Mouse (Mus musculus): Measurements from ENCODE around the gene Prokr1. TPM values are rescaled to one million over a fixed set of nuclear protein-coding genes. Genes with fewer than 3 reads are reported as not detected.
A peak's percentile ranks its signal among the peaks of the same experiment; 100 is the strongest.

The Prokr1 gene
- total and polyA plus RNA-seq, 2 experiments from 2014 or later: 1.6 to 3.1 TPM

DNA sequence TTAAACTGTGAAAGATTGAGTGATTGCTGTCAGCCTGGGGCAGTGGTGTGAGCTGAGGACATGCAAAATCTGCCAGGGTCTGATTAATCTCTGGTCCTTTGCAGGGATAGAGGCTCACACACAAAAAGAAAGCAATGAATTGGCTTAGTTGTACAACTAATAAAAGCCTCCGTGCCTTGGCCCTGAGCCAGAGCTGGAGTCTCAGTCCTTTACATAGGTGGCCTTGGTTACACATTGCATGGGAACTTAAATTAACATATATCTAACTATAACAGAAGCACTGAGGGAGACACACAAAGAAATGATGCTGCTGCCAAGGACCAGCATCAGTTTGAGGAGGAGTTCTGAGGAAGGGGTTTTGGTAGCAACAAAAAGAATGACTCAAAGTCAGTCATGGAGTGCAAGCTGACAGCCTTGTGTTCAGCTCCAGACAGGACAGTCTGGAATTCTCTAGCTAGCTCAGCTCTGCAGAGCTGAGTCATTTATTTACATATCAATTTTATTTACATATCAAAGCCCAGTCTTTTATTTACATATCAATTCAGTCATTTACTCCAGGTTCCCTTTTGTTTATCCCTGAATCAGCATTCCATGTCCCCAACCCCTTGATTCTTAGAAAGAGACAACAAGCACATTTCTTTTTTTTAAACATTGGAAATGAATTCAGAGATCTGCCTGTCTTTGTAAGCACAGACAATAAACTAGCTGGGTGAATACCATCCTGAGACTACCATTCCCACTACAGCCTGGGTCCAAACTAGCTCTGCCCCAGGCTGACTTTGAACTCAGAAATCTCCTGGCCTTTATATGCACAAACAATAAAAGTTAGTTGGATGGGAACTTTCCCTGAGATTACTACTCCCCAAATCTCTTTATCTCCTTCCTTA is 45.0 kb downstream of the Prokr1 start:
- H3K4me3 ChIP-seq (ENCODE audit: low read depth, low read length): no peak overlapping the region
- DNase-seq (peak; percentile 51), ATAC-seq (peak; percentile 50; the same call in 1 of the 2 replicates)
- H3K4me1 ChIP-seq (ENCODE audit: insufficient read depth): no peaks in the 10 kb centered on the region
- WGBS: 5% methylated on average over 1 of the region's 1 CpGs
- no peak overlapping the region for H3K4me2 ChIP-seq (ENCODE audit: low read depth)
- no peak for TF ChIP-seq CTCF (IDR thresholded peaks at IDR 0.05; ENCODE audit: low read depth)
- H3K27ac ChIP-seq (ENCODE audit: low read depth, low read length): no peak overlapping the region
- H3K36me3 ChIP-seq (ENCODE audit: insufficient read depth): no peaks in the 10 kb centered on the region
- no peaks in the 10 kb centered on the region for H3K27me3 ChIP-seq (ENCODE audit: insufficient read depth, low read length)
- peaks cover 5% of the 10 kb centered on the region; the same call in 1 of the 2 replicates for H3K9me3 ChIP-seq (ENCODE audit: low read length)
- no peak overlapping the region for H3K9ac ChIP-seq

DNA sequence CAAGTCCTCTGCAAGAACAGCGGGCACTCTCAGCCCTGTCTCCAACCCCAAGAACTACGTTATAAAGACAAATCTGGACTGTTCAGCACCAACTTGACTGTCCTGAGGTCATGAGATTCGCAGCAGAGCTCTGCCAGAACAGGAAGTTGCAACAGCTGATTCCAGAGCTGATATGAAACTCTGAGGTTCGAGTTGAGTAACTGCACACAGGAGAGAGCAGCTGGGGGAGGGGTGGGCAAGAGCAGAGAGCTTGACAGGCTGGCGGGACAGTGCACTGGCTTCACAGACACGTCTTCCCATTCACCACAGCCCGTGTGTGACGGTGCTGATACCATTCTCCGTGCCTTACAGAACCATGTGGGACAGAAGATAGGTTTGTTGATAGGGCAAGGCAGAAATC is 48.5 kb downstream of the Prokr1 start:
- WGBS: 83% methylated on average over 9 of the region's 9 CpGs
- no peaks in the 10 kb centered on the region for H3K27me3 ChIP-seq (ENCODE audit: insufficient read depth, low read length)
- H3K4me1 ChIP-seq (ENCODE audit: insufficient read depth): no peaks in the 10 kb centered on the region
- no peak for ATAC-seq
- no peak overlapping the region for H3K27ac ChIP-seq (ENCODE audit: low read depth, low read length)
- no peak for TF ChIP-seq CTCF (IDR thresholded peaks at IDR 0.05; ENCODE audit: low read depth)
- peaks cover 5% of the 10 kb centered on the region; the same call in 1 of the 2 replicates for H3K9me3 ChIP-seq (ENCODE audit: low read length)
- no peak overlapping the region for H3K9ac ChIP-seq
- no peaks in the 10 kb centered on the region for H3K36me3 ChIP-seq (ENCODE audit: insufficient read depth)
- H3K4me2 ChIP-seq (ENCODE audit: low read depth): no peak overlapping the region
- DNase-seq: no peak
- H3K4me3 ChIP-seq (ENCODE audit: low read depth, low read length): no peak overlapping the region

DNA sequence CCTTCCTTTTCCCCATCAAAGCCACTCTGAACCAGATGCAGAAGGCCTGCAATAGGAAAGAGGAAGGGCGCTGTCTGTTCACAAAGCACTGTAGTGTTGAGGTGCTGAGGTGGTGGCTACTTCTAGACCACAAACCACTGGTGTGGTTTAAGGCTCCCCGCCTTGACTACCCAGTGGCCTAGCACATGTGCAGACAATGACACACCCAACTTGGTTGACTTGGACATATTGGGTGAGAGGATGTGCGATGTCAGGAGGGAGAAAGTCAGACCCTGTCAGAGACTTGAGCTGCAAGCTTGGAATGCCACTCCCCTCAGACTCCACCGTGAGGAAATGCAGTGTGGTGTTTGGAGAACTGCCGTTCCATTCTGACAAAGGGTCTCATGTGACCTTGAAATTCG is 49.4 kb downstream of the Prokr1 start:
- ATAC-seq (no peak), DNase-seq (no peak)
- no peak overlapping the region for H3K4me3 ChIP-seq (ENCODE audit: low read depth, low read length)
- no peaks in the 10 kb centered on the region for H3K27me3 ChIP-seq (ENCODE audit: insufficient read depth, low read length)
- no peaks in the 10 kb centered on the region for H3K9me3 ChIP-seq (ENCODE audit: low read length)
- no peak overlapping the region for H3K4me2 ChIP-seq (ENCODE audit: low read depth)
- no peak for TF ChIP-seq CTCF (IDR thresholded peaks at IDR 0.05; ENCODE audit: low read depth)
- no peak overlapping the region for H3K9ac ChIP-seq
- H3K36me3 ChIP-seq (ENCODE audit: insufficient read depth): no peaks in the 10 kb centered on the region
- no peak overlapping the region for H3K27ac ChIP-seq (ENCODE audit: low read depth, low read length)
- H3K4me1 ChIP-seq (ENCODE audit: insufficient read depth): no peaks in the 10 kb centered on the region
- 98% methylated on average over 6 of the region's 6 CpGs for WGBS

DNA sequence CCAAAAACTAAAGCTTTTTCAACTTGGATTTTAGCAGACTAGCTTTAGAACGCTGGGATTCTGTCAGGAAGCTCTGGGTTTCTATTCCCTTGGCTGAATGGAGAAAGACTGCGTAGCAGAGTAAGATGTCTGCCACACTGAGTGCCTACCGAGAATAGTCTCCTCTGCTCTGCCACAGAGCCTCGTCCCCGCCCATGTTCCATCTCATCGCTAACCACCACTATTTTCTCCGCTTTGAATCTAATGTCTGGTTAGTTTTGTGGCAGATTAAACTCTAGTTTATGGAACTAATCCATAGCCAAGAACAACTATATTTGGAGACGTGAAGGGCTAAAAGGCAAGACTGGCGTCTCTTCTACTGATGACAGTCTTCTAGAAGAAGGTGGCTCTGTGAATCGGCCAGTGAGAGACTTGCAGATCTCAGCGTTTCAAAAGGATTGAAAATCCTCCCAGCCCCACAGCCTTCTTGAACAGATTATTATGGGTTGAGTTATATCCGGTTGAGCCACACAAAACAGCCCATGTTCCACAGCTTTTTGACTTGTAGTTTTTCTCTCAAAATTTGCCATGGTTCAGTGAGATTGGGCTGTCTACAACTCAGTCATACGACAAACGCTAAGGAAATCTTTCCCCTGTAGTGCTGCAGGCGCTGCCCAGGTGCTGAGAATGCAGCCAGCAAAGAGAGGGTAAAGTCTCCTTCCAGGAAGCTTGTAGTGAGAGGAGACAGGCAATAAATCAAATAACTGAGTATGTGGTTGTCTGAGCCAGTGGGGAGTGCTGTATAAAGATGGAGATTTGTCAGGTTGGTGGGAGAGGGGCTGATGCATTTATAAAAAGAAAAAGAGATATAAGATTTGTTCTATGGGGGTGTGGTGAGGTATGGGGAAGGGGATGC is 51.9 kb downstream of the Prokr1 start:
- no peak overlapping the region for H3K4me2 ChIP-seq (ENCODE audit: low read depth)
- no peaks in the 10 kb centered on the region for H3K27me3 ChIP-seq (ENCODE audit: insufficient read depth, low read length)
- DNase-seq (no peak), ATAC-seq (no peak)
- no peak overlapping the region for H3K9ac ChIP-seq
- no peaks in the 10 kb centered on the region for H3K4me1 ChIP-seq (ENCODE audit: insufficient read depth)
- no peak overlapping the region for H3K4me3 ChIP-seq (ENCODE audit: low read depth, low read length)
- no peak overlapping the region for H3K27ac ChIP-seq (ENCODE audit: low read depth, low read length)
- no peaks in the 10 kb centered on the region for H3K9me3 ChIP-seq (ENCODE audit: low read length)
- no peak for TF ChIP-seq CTCF (IDR thresholded peaks at IDR 0.05; ENCODE audit: low read depth)
- no peaks in the 10 kb centered on the region for H3K36me3 ChIP-seq (ENCODE audit: insufficient read depth)
- 85% methylated on average over 15 of the region's 15 CpGs for WGBS

DNA sequence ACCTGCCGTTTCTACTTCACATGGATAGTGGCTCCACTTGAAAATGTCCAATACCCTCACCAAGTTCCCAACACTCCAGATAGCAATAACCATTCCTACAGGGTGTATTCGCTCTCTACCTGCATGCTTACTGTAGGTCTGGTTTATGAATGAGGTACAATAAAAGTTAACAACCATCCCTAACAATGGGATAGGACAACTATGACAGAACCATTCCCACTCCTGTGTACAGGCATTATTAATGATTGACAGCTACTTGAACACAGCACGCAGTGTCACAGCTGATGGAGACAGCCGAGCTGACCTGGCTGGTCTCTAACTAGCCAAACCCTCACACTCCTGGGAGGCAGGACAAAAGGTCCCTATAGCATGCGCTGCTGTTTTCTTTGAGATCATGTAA is 52.9 kb downstream of the Prokr1 start:
- 74% methylated on average over 5 of the region's 5 CpGs for WGBS
- no peak overlapping the region for H3K4me2 ChIP-seq (ENCODE audit: low read depth)
- ATAC-seq: no peak
- H3K9ac ChIP-seq: no peak overlapping the region
- no peak for DNase-seq
- no peaks in the 10 kb centered on the region for H3K36me3 ChIP-seq (ENCODE audit: insufficient read depth)
- no peaks in the 10 kb centered on the region for H3K9me3 ChIP-seq (ENCODE audit: low read length)
- H3K4me1 ChIP-seq (ENCODE audit: insufficient read depth): no peaks in the 10 kb centered on the region
- H3K27me3 ChIP-seq (ENCODE audit: insufficient read depth, low read length): no peaks in the 10 kb centered on the region
- no peak for TF ChIP-seq CTCF (IDR thresholded peaks at IDR 0.05; ENCODE audit: low read depth)
- H3K27ac ChIP-seq (ENCODE audit: low read depth, low read length): no peak overlapping the region
- no peak overlapping the region for H3K4me3 ChIP-seq (ENCODE audit: low read depth, low read length)

DNA sequence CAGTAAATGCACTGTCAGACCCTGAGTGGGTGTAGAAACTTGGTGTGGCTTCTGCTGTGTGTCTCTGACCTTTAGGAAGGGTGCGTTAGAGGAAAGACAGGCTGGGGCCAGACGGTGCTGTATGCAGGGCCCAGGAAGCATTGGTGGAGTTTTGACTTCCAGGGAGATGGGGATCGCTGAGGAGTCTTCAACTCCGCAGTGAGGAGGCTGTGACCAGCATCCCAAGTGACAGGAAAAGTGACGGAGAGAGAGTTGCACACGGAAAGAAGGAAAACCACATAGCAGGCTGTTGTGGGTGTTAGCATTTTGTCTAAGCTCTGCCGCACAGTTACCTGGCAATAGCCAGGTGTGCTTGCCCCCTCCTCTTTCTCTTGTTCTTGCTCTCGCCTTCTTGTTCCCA is 54.3 kb downstream of the Prokr1 start:
- no peak for ATAC-seq
- Histone ChIP-seq H3K27ac (ENCODE audit: low read depth, low read length) (no peak overlapping the region), H3K4me2 (ENCODE audit: low read depth) (no peak overlapping the region), H3K9ac (no peak overlapping the region), H3K4me3 (ENCODE audit: low read depth, low read length) (no peak overlapping the region), H3K27me3 (ENCODE audit: insufficient read depth, low read length) (no peaks in the 10 kb centered on the region), H3K4me1 (ENCODE audit: insufficient read depth) (no peaks in the 10 kb centered on the region), H3K9me3 (ENCODE audit: low read length) (no peaks in the 10 kb centered on the region), H3K36me3 (ENCODE audit: insufficient read depth) (no peaks in the 10 kb centered on the region)
- 69% methylated on average over 8 of the region's 8 CpGs for WGBS
- no peak for TF ChIP-seq CTCF (IDR thresholded peaks at IDR 0.05; ENCODE audit: low read depth)
- no peak for DNase-seq

DNA sequence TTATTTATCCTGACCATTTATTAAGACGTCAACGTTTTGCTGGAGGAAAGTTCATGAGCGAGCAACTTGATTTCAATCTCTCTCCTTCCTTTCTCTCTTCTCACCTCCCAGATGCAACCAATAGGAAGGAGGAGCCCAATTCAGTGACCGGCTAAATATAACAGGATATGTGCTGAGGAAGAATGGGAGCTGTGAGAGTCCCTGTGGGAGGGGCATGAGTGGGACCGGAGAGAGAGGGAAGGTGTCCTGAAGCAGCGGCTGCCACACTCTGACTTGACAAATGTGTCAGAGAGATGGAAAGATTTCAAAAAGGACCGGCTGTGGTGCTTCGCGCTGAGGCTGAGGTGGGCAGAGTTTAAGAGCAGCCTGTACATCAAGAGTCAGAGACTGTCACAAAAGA is 54.9 kb downstream of the Prokr1 start:
- H3K4me1 ChIP-seq (ENCODE audit: insufficient read depth): no peaks in the 10 kb centered on the region
- WGBS: 58% methylated on average over 9 of the region's 9 CpGs
- no peak overlapping the region for H3K27ac ChIP-seq (ENCODE audit: low read depth, low read length)
- no peak for TF ChIP-seq CTCF (IDR thresholded peaks at IDR 0.05; ENCODE audit: low read depth)
- H3K9ac ChIP-seq: no peak overlapping the region
- no peak for ATAC-seq
- DNase-seq: no peak
- no peak overlapping the region for H3K4me2 ChIP-seq (ENCODE audit: low read depth)
- no peaks in the 10 kb centered on the region for H3K36me3 ChIP-seq (ENCODE audit: insufficient read depth)
- H3K4me3 ChIP-seq (ENCODE audit: low read depth, low read length): no peak overlapping the region
- H3K27me3 ChIP-seq (ENCODE audit: insufficient read depth, low read length): no peaks in the 10 kb centered on the region
- H3K9me3 ChIP-seq (ENCODE audit: low read length): no peaks in the 10 kb centered on the region
